10 mouse cellular contexts compared by ENCODE assay signal in the genomic region with DNA sequence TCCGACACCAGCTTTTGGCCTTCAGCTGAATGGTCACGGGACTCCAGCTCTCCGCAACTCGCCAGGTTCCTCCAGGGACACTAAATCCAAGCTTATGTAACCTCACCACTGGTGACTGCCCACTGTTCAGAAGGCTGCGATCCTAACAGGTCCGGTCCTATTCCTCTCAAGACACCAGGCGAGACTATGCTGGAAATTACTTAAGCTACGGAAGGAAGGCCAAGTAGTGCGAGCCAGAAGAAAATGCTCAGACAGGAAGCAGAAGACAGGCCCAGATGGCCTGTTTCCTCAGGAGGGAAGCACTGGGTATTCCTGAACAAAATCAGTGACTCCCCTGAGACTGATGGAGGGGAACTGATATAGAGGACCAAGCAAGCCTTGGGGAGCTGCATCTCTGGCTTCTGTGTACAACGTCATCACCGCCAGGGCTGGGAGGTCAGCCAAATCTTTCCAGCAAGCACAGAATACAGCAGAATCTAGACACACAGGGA. TPM values are rescaled to one million over a fixed set of nuclear protein-coding genes. Genes with fewer than 3 reads are reported as not detected.
DNase-seq lines count a peak whose midpoint lies in the region; ATAC-seq lines count a peak whose summit lies in the region.
"Had no signal": no experiment of that assay in that cellular context is flagged by ENCODE, and none has a peak within 500 bp of the region (broad histone marks: within the 10 kb centered on the region; RNA-seq: fewer than 3 reads in every experiment).

No protein-coding gene starts in this region.

- H3K27me3 ChIP-seq in lung, embryonic 16.5 days (ENCODE audit: control insufficient read depth, insufficient read depth, low read depth, low read length), result no peaks in the 10 kb centered on the region
- no peaks in the 10 kb centered on the region for H3K27me3 ChIP-seq in stomach, embryonic 16.5 days (ENCODE audit: control insufficient read depth, insufficient read depth, low read length)
- H3K27me3 ChIP-seq: stomach, embryonic 15.5 days had no signal

- ATAC-seq in lung, embryonic 16.5 days (ENCODE audit: low read depth), result peak; percentile 79
- ATAC-seq in stomach, embryonic 16.5 days (ENCODE audit: insufficient read depth, low FRiP score), result peak; percentile 26; the same call in 1 of the 2 replicates

- no peaks in the 10 kb centered on the region for H3K9me3 ChIP-seq in lung, embryonic 16.5 days (ENCODE audit: control insufficient read depth, low read length)
- H3K9me3 ChIP-seq in stomach, embryonic 16.5 days (replicated peaks; ENCODE audit: control insufficient read depth, low read length), result no peaks in the 10 kb centered on the region
- H3K9me3 ChIP-seq: stomach, embryonic 15.5 days had no signal

- H3K36me3 ChIP-seq in lung, embryonic 16.5 days (ENCODE audit: control insufficient read depth, insufficient read depth, low read length), result no peaks in the 10 kb centered on the region
- H3K36me3 ChIP-seq in stomach, embryonic 16.5 days (ENCODE audit: control insufficient read depth, insufficient read depth, low read length), result no peaks in the 10 kb centered on the region
- H3K36me3 ChIP-seq: stomach, embryonic 15.5 days had no signal

- no peak overlapping the region for H3K9ac ChIP-seq in lung, embryonic 16.5 days (ENCODE audit: low read length)
- H3K9ac ChIP-seq in stomach, embryonic 16.5 days (ENCODE audit: low read length), result no peak overlapping the region
- H3K9ac ChIP-seq: stomach, embryonic 15.5 days had no signal

- no peak overlapping the region for H3K4me3 ChIP-seq in lung, embryonic 16.5 days (ENCODE audit: low read length)
- no peak overlapping the region for H3K4me3 ChIP-seq in stomach, embryonic 16.5 days (replicated peaks; ENCODE audit: low read length)
- H3K4me3 ChIP-seq: megakaryocyte, embryonic 14.5 days; stomach, embryonic 15.5 days had no signal

- intact Hi-C loops in gastrocnemius, postnatal 14 days (cut with DNase I; ENCODE audit: low total_unique reads), result no loop called here

- no peak for DNase-seq in lung, postnatal 25 days (ENCODE audit: low spot score)
- DNase-seq in gastrocnemius, postnatal 14 days, result peak; percentile 42
- DNase-seq in kidney, adult 18-20 months, result peak; percentile 54
- no peak for DNase-seq in urinary bladder, postnatal 25 days (ENCODE audit: low spot score)
- no peak for DNase-seq in frontal cortex, postnatal 36 days (ENCODE audit: low spot score in 2 of 2)
- no peak for DNase-seq in thymus, postnatal 25 days

- no peak overlapping the region for H3K4me2 ChIP-seq in lung, embryonic 16.5 days (ENCODE audit: low read depth, low read length)
- no peak overlapping the region for H3K4me2 ChIP-seq in stomach, embryonic 16.5 days (ENCODE audit: low read depth, low read length)
- H3K4me2 ChIP-seq: stomach, embryonic 15.5 days had no signal

- peaks cover 21% of the 10 kb centered on the region for H3K4me1 ChIP-seq in lung, embryonic 16.5 days (replicated peaks; ENCODE audit: control insufficient read depth, insufficient read depth, low read length)
- H3K4me1 ChIP-seq in stomach, embryonic 16.5 days (ENCODE audit: control insufficient read depth, insufficient read depth, low read length), result peaks cover 21% of the 10 kb centered on the region

- peak overlapping the region; percentile 25; the same call in 1 of the 2 replicates for H3K27ac ChIP-seq in lung, embryonic 16.5 days (ENCODE audit: low read length)
- H3K27ac ChIP-seq in stomach, embryonic 16.5 days (ENCODE audit: low read length), result no peak overlapping the region
- H3K27ac ChIP-seq: stomach, embryonic 15.5 days had no signal

- 60% methylated on average over 11 of the region's 11 CpGs for WGBS in lung, embryonic 16.5 days
- WGBS in stomach, embryonic 16.5 days, result 76% methylated on average over 11 of the region's 11 CpGs

RNA-seq across cellular contexts. Expression of gene Rell1, which starts 17.2 kb away (rescaled TPM):
- 26.7 and 27.4 TPM in 2 replicates for polyA plus RNA-seq in lung, embryonic 16.5 days (2015; fragmentation: Nextera tagmentation; extraction: Ambion mirVana)
- total RNA-seq in gastrocnemius, postnatal 14 days (2021), result 10 to 100 TPM; 12.4 to 13.0 TPM
- 23.0 and 23.1 TPM in 2 replicates for polyA plus RNA-seq in stomach, embryonic 16.5 days (2015; fragmentation: Nextera tagmentation; extraction: Ambion mirVana)

Comparison
In these comparisons a context has a peak if more than half of its experiments do, and no peak if none do; other contexts are left out.
1. DNase-seq: peak in gastrocnemius, postnatal 14 days (single experiment) and kidney, adult 18-20 months (single experiment); none in lung, postnatal 25 days (single experiment), urinary bladder, postnatal 25 days (single experiment), frontal cortex, postnatal 36 days (0 of 2) and thymus, postnatal 25 days (single experiment).